In genomic region chr10:18750057-18750456, GRCm38 (mm10) we compare ENCODE assay signal across 25 mouse cellular contexts. TPM values are rescaled to one million over a fixed set of nuclear protein-coding genes. Genes with fewer than 3 reads are reported as not detected.
"Had no signal": no experiment of that assay in that cellular context is flagged by ENCODE, and none has a peak within 500 bp of the region (broad histone marks: within the 10 kb centered on the region; RNA-seq: fewer than 3 reads in every experiment).

No protein-coding gene starts in this region.

- H3K4me1 ChIP-seq: midbrain, embryonic 10.5 days; midbrain, embryonic 12.5 days; neural tube, embryonic 13.5 days; neural tube, embryonic 15.5 days; stomach, embryonic 15.5 days had no signal

- H3K27me3 ChIP-seq: midbrain, embryonic 12.5 days; neural tube, embryonic 13.5 days; neural tube, embryonic 15.5 days; stomach, embryonic 15.5 days had no signal

- H3K4me2 ChIP-seq: lung, embryonic 14.5 days; midbrain, embryonic 12.5 days; neural tube, embryonic 13.5 days; neural tube, embryonic 15.5 days; stomach, embryonic 15.5 days had no signal

- H3K36me3 ChIP-seq: midbrain, embryonic 10.5 days; midbrain, embryonic 12.5 days; neural tube, embryonic 13.5 days; neural tube, embryonic 15.5 days; stomach, embryonic 15.5 days had no signal

- H3K9ac ChIP-seq: lung, embryonic 14.5 days; midbrain, embryonic 12.5 days; neural tube, embryonic 13.5 days; neural tube, embryonic 15.5 days; stomach, embryonic 15.5 days had no signal

- ATAC-seq: midbrain, embryonic 16.5 days had no signal

- H3K27ac ChIP-seq: midbrain, embryonic 10.5 days; midbrain, embryonic 12.5 days; neural tube, embryonic 13.5 days; neural tube, embryonic 15.5 days; stomach, embryonic 15.5 days; stomach, postnatal 0 days had no signal

- DNase-seq: lung, adult 18-20 months; lung, embryonic 14.5 days; lung, postnatal 10 days; lung, postnatal 4 days; midbrain, embryonic 14.5 days; retina, postnatal 1 day; right cerebral cortex, adult 18-20 months; thymus, adult 2 months; thymus, postnatal 25 days; thymus, postnatal 4 days had no signal

- H3K4me3 ChIP-seq: midbrain, embryonic 10.5 days; midbrain, embryonic 12.5 days; myocyte; neural tube, embryonic 13.5 days; neural tube, embryonic 15.5 days; stomach, embryonic 15.5 days had no signal

- H3K9me3 ChIP-seq: midbrain, embryonic 10.5 days; midbrain, embryonic 12.5 days; neural tube, embryonic 13.5 days; neural tube, embryonic 15.5 days; stomach, embryonic 15.5 days had no signal

RNA-seq across cellular contexts. Expression of gene Arfgef3, which starts 6.3 kb away (rescaled TPM):
- polyA plus RNA-seq: myocyte had no signal

RNA-seq across cellular contexts. Expression of gene Gm4922, which starts 36.5 kb away (rescaled TPM):
- total RNA-seq: megakaryocyte, adult 5-6 weeks; megakaryocyte-erythroid progenitor cell, adult 5-6 weeks had no signal
- polyA plus RNA-seq: liver, embryonic 16.5 days; lung, embryonic 14.5 days; lung, embryonic 16.5 days; midbrain, embryonic 10.5 days; myocyte; neural tube, embryonic 11.5 days; spleen, adult 2 months; thymus, adult 2 months; urinary bladder, adult 2 months had no signal
